Mouse (Mus musculus) intestine, postnatal 0 days (tissue): ENCODE data around the gene Zfp235. TPM values are rescaled to one million over a fixed set of nuclear protein-coding genes. Genes with fewer than 3 reads are reported as not detected.
A peak's percentile ranks its signal among the peaks of the same experiment; 100 is the strongest.

Experiments used
- ATAC-seq: fragments of 200-750 bp; cut with Nextera tagmentation; 2 replicates; pipeline ENCODE4 v1.8.0; 2017; ENCODE audit warnings: mild to moderate bottlenecking, moderate TSS enrichment, moderate library complexity
- H3K27ac ChIP-seq: fragments of 300-500 bp; sonication (generic); 2 replicates; pipeline ENCODE4 v1.5.1; 2014; ENCODE audit warnings: mild to moderate bottlenecking, low read depth, low read length, moderate library complexity
- H3K27me3 ChIP-seq: fragments of 300-500 bp; sonication (generic); replicated peaks from 2 replicates; pipeline ENCODE4 v1.6.1; 2014; ENCODE audit warnings: low read length, mixed read lengths; ENCODE audit not compliant: control insufficient read depth, insufficient read depth
- H3K36me3 ChIP-seq: fragments of 300-500 bp; sonication (generic); 2 replicates; pipeline ENCODE4 v1.6.1; 2014; ENCODE audit warnings: mild to moderate bottlenecking, moderate library complexity; ENCODE audit not compliant: control insufficient read depth, insufficient read depth
- H3K4me1 ChIP-seq: fragments of 300-500 bp; sonication (generic); replicated peaks from 2 replicates; pipeline ENCODE4 v1.6.1; 2014; ENCODE audit warnings: antibody characterized with exemption, low read length, mixed read lengths; ENCODE audit not compliant: control insufficient read depth, insufficient read depth
- H3K4me2 ChIP-seq: fragments of 300-500 bp; sonication (generic); replicated peaks from 2 replicates; pipeline ENCODE4 v1.6.1; 2014; ENCODE audit warnings: low read depth, mild to moderate bottlenecking, moderate library complexity
- H3K4me3 ChIP-seq: fragments of 300-500 bp; sonication (generic); 2 replicates; pipeline ENCODE4 v1.5.1; 2014; ENCODE audit warnings: low read depth, low read length
- H3K9ac ChIP-seq: fragments of 300-500 bp; sonication (generic); 2 replicates; pipeline ENCODE4 v1.6.1; 2014; ENCODE audit warnings: mild to moderate bottlenecking, low read depth, low read length
- H3K9me3 ChIP-seq: fragments of 300-500 bp; sonication (generic); 2 replicates; pipeline ENCODE4 v1.6.1; 2016; ENCODE audit warnings: mixed run types; ENCODE audit not compliant: control insufficient read depth
- CTCF ChIP-seq: sonication (generic); IDR thresholded peaks from 2 replicates; pipeline ENCODE4 v1.5.1; 2016; ENCODE audit warnings: low read depth, mild to moderate bottlenecking, control low read depth, antibody characterized with exemption, moderate library complexity
- WGBS: fragments of 180-500 bp; shearing (Covaris S2); extraction: QIAGEN DNeasy Blood & Tissue Kit; methylation state at CpG from one replicate; pipeline ENCODE4 v1.1.7; 2014; 5-methylcytosine and 5-hydroxymethylcytosine counted together
- polyA plus RNA-seq: library from polyadenylated mRNA; unstranded; fragments of >200 nt; fragmentation: Nextera tagmentation; extraction: Ambion mirVana; gene quantifications from 2 replicates; pipeline ENCODE4 v1.2.1, GENCODE M21; 2015

The Zfp235 gene
- polyA plus RNA-seq, 1 experiment from 2014 or later: 7.9 TPM

- no peak for ATAC-seq
Measured at GRCm38 (mm10) chr7:24153272-24153671, 19.3 kb downstream of the Zfp235 start.

DNA sequence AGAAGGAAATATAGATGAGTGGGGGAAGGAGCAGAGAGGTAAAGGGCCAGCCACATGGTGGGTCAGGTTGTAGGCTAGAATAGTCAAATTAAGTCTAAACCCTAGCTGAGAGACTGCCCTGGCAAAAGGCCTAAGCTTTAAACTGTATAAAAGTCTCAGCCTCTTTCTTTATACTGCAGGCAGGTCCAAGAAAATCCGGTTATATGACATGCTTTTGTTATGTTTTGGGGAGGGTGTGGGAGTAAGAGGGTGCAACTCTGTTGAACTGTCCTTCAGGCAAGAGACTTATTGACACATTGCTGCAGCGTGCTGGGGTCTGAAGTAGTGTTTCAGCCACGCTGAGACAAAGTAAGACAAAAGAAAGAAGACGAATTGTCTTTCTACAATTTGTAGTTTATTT, 38.2 kb downstream of the Zfp235 start:
- TF ChIP-seq CTCF: no peak
- Histone ChIP-seq H3K9me3 (no peaks in the 10 kb centered on the region), H3K27me3 (no peaks in the 10 kb centered on the region), H3K9ac (no peak overlapping the region), H3K27ac (no peak overlapping the region), H3K4me3 (no peak overlapping the region), H3K36me3 (no peaks in the 10 kb centered on the region), H3K4me2 (no peak overlapping the region), H3K4me1 (no peaks in the 10 kb centered on the region)
- no peak for ATAC-seq
- WGBS: 45% methylated on average over 4 of the region's 4 CpGs

More at GRCm38 (mm10) chr7:24153272-24153671, 19.3 kb downstream of the Zfp235 start:
- WGBS: 3% methylated on average over 1 of the region's 1 CpGs
- Histone ChIP-seq H3K9ac (no peak overlapping the region), H3K9me3 (0 out of 2 replicates have a peak, but pooled peaks cover 4% of the 10 kb centered on the region), H3K4me2 (no peak overlapping the region), H3K36me3 (no peaks in the 10 kb centered on the region), H3K27me3 (no peaks in the 10 kb centered on the region), H3K4me3 (no peak overlapping the region), H3K4me1 (no peaks in the 10 kb centered on the region), H3K27ac (no peak overlapping the region)
- peak; percentile 77 for TF ChIP-seq CTCF

- Histone ChIP-seq H3K27ac (no peak within 1 kb of the TSS), H3K9ac (peak within 1 kb of the TSS; percentile 22; the same call in 1 of the 2 replicates), H3K4me1 (no peaks in the 10 kb centered on the region), H3K36me3 (no peaks in the 10 kb centered on the region), H3K4me3 (peak within 1 kb of the TSS; percentile 55), H3K4me2 (peak within 1 kb of the TSS; percentile 66), H3K9me3 (no peaks in the 10 kb centered on the region), H3K27me3 (no peaks in the 10 kb centered on the region)
- WGBS: 13% methylated on average over 23 of the region's 23 CpGs
- ATAC-seq: peak; percentile 81
- peak; percentile 33 for TF ChIP-seq CTCF
Measured at GRCm38 (mm10) chr7:24174618-24175336, 40.8 kb downstream of the Zfp235 start, which contains the start of gene Zfp114. Gene Zfp114 (plus strand): TSS chr7:24175060.

GRCm38 (mm10) chr7:24175337-24175711, 41.4 kb downstream of the Zfp235 start:
- no peak for ATAC-seq
- no peak for TF ChIP-seq CTCF
- Histone ChIP-seq H3K4me2 (peak overlapping the region; percentile 66), H3K4me3 (peak overlapping the region; percentile 55), H3K9me3 (no peaks in the 10 kb centered on the region), H3K27me3 (no peaks in the 10 kb centered on the region), H3K9ac (no peak overlapping the region), H3K36me3 (no peaks in the 10 kb centered on the region), H3K27ac (no peak overlapping the region), H3K4me1 (no peaks in the 10 kb centered on the region)
- 52% methylated on average over 6 of the region's 6 CpGs for WGBS

DNA sequence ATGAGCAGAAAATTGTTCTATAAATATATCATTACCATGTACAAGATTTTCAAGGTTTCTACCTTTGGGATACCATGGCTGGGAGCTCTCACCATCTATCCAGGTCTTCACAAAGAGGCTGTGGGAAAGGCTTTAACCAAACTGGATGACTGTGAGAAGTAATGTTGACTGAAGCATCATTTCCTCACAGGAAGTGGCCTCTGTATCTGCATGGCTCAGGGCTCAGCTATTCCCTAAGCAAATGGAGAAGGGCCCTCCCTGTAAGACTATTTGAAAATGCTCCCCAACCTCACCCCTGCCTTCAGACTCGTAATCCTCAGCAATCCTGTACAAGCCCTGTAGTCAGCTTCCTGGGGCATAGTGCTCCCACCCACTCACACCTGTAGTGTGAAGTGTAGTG, 53.6 kb downstream of the Zfp235 start:
- no peaks in the 10 kb centered on the region for H3K4me1 ChIP-seq
- ATAC-seq: no peak
- no peaks in the 10 kb centered on the region; the same call in 1 of the 2 replicates for H3K27me3 ChIP-seq
- no peaks in the 10 kb centered on the region for H3K9me3 ChIP-seq
- H3K36me3 ChIP-seq: no peaks in the 10 kb centered on the region
- TF ChIP-seq CTCF: no peak
- 65% methylated on average over 1 of the region's 1 CpGs for WGBS
- H3K4me2 ChIP-seq: no peak overlapping the region
- no peak overlapping the region for H3K4me3 ChIP-seq
- H3K9ac ChIP-seq: no peak overlapping the region
- no peak overlapping the region for H3K27ac ChIP-seq

DNA sequence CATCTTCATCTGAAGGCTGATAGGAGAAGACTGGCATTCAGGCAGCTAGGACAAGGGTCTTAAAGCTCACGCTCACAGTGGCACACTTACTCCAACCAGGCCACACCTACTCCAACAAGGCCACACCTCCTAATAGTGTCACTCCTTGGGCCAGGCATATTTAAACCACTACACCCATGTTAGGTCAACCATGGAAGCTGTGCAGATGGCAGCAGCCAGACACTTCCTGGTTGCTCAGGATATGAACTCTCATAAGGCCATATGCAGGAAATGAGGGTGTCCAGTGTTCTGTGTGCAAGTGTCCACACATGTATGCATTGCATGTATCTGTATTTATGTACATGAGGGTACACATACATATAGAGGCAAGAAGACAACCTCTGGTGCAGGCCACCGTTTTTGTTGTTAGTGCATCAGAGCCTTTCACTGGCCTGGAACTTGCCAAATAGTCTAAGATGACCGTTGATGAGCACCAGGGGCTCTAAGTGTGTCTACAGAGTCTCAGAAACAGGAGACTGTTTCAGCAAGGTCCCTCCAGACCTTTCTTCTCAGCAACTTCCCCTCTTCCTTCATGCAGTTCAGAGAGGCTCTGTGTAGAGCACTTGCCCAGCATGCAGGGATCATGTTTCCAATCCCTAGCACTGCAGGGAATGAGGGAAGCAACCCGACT, 55.1 kb downstream of the Zfp235 start:
- Histone ChIP-seq H3K9me3 (peaks cover 5% of the 10 kb centered on the region; the same call in 1 of the 2 replicates), H3K4me1 (no peaks in the 10 kb centered on the region), H3K27me3 (no peaks in the 10 kb centered on the region; the same call in 1 of the 2 replicates), H3K36me3 (0 out of 2 replicates have a peak, but pooled peaks cover 2% of the 10 kb centered on the region), H3K4me2 (no peak overlapping the region), H3K9ac (no peak overlapping the region), H3K27ac (no peak overlapping the region), H3K4me3 (no peak overlapping the region)
- no peak for ATAC-seq
- no peak for TF ChIP-seq CTCF
- WGBS: 71% methylated on average over 4 of the region's 4 CpGs
